Mouse (Mus musculus) myocyte (in vitro differentiated cells): ENCODE measurements around the gene Arrb2. TPM values are rescaled to one million over a fixed set of nuclear protein-coding genes. Genes with fewer than 3 reads are reported as not detected.

Source experiments
- H3K27me3 ChIP-seq: one replicate; pipeline ENCODE4 v1.6.1; 2011; ENCODE audit not compliant: control insufficient read depth, insufficient read depth, insufficient read length
- H3K36me3 ChIP-seq: one replicate; pipeline ENCODE4 v1.6.1; 2011; ENCODE audit not compliant: control insufficient read depth, insufficient read depth
- H3K4me2 ChIP-seq: one replicate; pipeline ENCODE4 v1.6.1; 2011; ENCODE audit warnings: low read depth, control low read depth
- H3K4me3 ChIP-seq: one replicate; pipeline ENCODE4 v1.5.1; 2011; ENCODE audit warnings: mild to moderate bottlenecking, control low read depth, moderate library complexity
- H3K79me2 ChIP-seq: one replicate; pipeline ENCODE4 v1.6.1; 2011; ENCODE audit not compliant: control insufficient read depth, insufficient read depth
- H3ac ChIP-seq: one replicate; pipeline ENCODE4 v1.6.1; 2011; ENCODE audit not compliant: control insufficient read depth, insufficient read length
- CEBPB ChIP-seq: IDR thresholded peaks from 2 replicates; pipeline ENCODE4 v1.6.1; 2011; ENCODE audit warnings: mild to moderate bottlenecking, moderate library complexity; ENCODE audit not compliant: poor library complexity, insufficient read depth, severe bottlenecking
- E2F4 ChIP-seq: IDR thresholded peaks from one replicate; pipeline ENCODE4 v1.6.1; 2011; ENCODE audit warnings: mild to moderate bottlenecking, control low read depth, moderate library complexity; ENCODE audit not compliant: insufficient read depth
- MAX ChIP-seq: IDR thresholded peaks from one replicate; pipeline ENCODE4 v1.6.1; 2011; ENCODE audit warnings: low read depth, mild to moderate bottlenecking, control low read depth
- MYOD1 ChIP-seq, 3 experiments: IDR thresholded peaks; one replicate each; pipeline ENCODE4 v1.6.1; 2011; ENCODE audit warnings: control low read depth in 2 of 3, low read depth in 2 of 3, mild to moderate bottlenecking in 2 of 3, moderate library complexity in 1 of 3; ENCODE audit not compliant: insufficient read length in 2 of 3, control insufficient read depth in 1 of 3
- MYOG ChIP-seq, 3 experiments: IDR thresholded peaks; one replicate each; pipeline ENCODE4 v1.6.1; 2011; ENCODE audit warnings: control low read depth in 2 of 3, low read depth in 2 of 3, mild to moderate bottlenecking in 2 of 3; ENCODE audit not compliant: insufficient read length in 2 of 3, control insufficient read depth in 1 of 3, insufficient read depth in 1 of 3
- POLR2A ChIP-seq: IDR thresholded peaks from one replicate; pipeline ENCODE4 v1.6.1; 2011; ENCODE audit warnings: low read depth, mild to moderate bottlenecking, control low read depth, moderate library complexity; ENCODE audit not compliant: insufficient read length
- POLR2AphosphoS2 ChIP-seq: IDR thresholded peaks from one replicate; pipeline ENCODE4 v1.6.1; 2011; ENCODE audit warnings: low read depth, control low read depth; ENCODE audit not compliant: insufficient read length
- REST ChIP-seq: IDR thresholded peaks from one replicate; pipeline ENCODE4 v1.6.1; 2011; ENCODE audit warnings: mild to moderate bottlenecking, control low read depth, moderate library complexity; ENCODE audit not compliant: insufficient read depth, insufficient read length
- SRF ChIP-seq: IDR thresholded peaks from one replicate; pipeline ENCODE4 v1.6.1; 2011; ENCODE audit warnings: low read depth; ENCODE audit not compliant: control insufficient read depth, insufficient read length
- TCF12 ChIP-seq: IDR thresholded peaks from one replicate; pipeline ENCODE4 v1.6.1; 2011; ENCODE audit warnings: mild to moderate bottlenecking, control low read depth; ENCODE audit not compliant: poor library complexity, insufficient read depth, severe bottlenecking
- TCF3 ChIP-seq: IDR thresholded peaks from one replicate; pipeline ENCODE4 v1.6.1; 2011; ENCODE audit warnings: low read depth, control low read depth; ENCODE audit not compliant: insufficient read length
- USF1 ChIP-seq: IDR thresholded peaks from one replicate; pipeline ENCODE4 v1.6.1; 2011; ENCODE audit warnings: low read depth, mild to moderate bottlenecking, control low read depth, moderate library complexity
- polyA plus RNA-seq: library from polyadenylated mRNA; unstranded; fragments of >200 nt; fragmentation: generic; extraction: Trizol; gene quantifications from one replicate; pipeline ENCODE4 v1.2.1, GENCODE M21; 2012; ENCODE audit warnings: missing spikeins

Gene Arrb2
- polyA plus RNA-seq, result 20.1 TPM

- Histone ChIP-seq H3K4me3 (peak within 1 kb of the TSS; percentile 45), H3K4me2 (peak within 1 kb of the TSS; percentile 78), H3ac (peak within 1 kb of the TSS; percentile 54), H3K27me3 (no peaks in the 10 kb centered on the region), H3K36me3 (no peaks in the 10 kb centered on the region), H3K79me2 (peaks cover 13% of the 10 kb centered on the region)
- peak; percentile 32 for TF ChIP-seq USF1
- no peak for TF ChIP-seq MAX
- TF ChIP-seq TCF12, result no peak
- peak in 2 of 3 experiments; percentile 57 to 76 for TF ChIP-seq MYOG (IDR thresholded peaks at IDR 0.05; ENCODE audit: control insufficient read depth in 1 of 3, insufficient read depth in 1 of 3, insufficient read length in 2 of 3, low read depth in 2 of 3)
- TF ChIP-seq REST, result peak; percentile 5
- TF ChIP-seq E2F4, result peak; percentile 14
- peak in 2 of 3 experiments; percentile 39 to 75 for TF ChIP-seq MYOD1 (IDR thresholded peaks at IDR 0.05; ENCODE audit: control insufficient read depth in 1 of 3, insufficient read length in 2 of 3, low read depth in 2 of 3)
- no peak for TF ChIP-seq CEBPB
- peak; percentile 87 for TF ChIP-seq POLR2AphosphoS2
- peak; percentile 30 for TF ChIP-seq SRF
- TF ChIP-seq POLR2A, result peak; percentile 86
- TF ChIP-seq TCF3, result no peak
Observed at GRCm38 (mm10) chr11:70432048-70432894, at the start of gene Arrb2. Gene Arrb2, plus strand, starts transcription at chr11:70432635.

- Histone ChIP-seq H3K27me3 (no peaks in the 10 kb centered on the region), H3K4me2 (no peak overlapping the region)
- TF ChIP-seq CEBPB (no peak), E2F4 (no peak), MYOG (IDR thresholded peaks at IDR 0.05; ENCODE audit: control insufficient read depth in 1 of 3, insufficient read depth in 1 of 3, insufficient read length in 2 of 3, low read depth in 2 of 3) (no peak), REST (no peak), SRF (no peak), MYOD1 (IDR thresholded peaks at IDR 0.05; ENCODE audit: control insufficient read depth in 1 of 3, insufficient read length in 2 of 3, low read depth in 2 of 3) (no peak), MAX (no peak), TCF12 (no peak), POLR2A (no peak), TCF3 (no peak), USF1 (no peak), POLR2AphosphoS2 (no peak)
Observed at GRCm38 (mm10) chr11:70384136-70384535, 48.3 kb upstream of the Arrb2 start.

GRCm38 (mm10) chr11:70387436-70387835 is 45.0 kb upstream of the Arrb2 start:
- Histone ChIP-seq H3K27me3 (no peaks in the 10 kb centered on the region), H3K36me3 (peaks cover 14% of the 10 kb centered on the region), H3ac (no peak overlapping the region), H3K79me2 (no peaks in the 10 kb centered on the region), H3K4me2 (no peak overlapping the region), H3K4me3 (no peak overlapping the region)
- TF ChIP-seq MYOD1 (IDR thresholded peaks at IDR 0.05; ENCODE audit: control insufficient read depth in 1 of 3, insufficient read length in 2 of 3, low read depth in 2 of 3) (no peak), USF1 (no peak), POLR2AphosphoS2 (no peak), SRF (no peak), TCF3 (no peak), E2F4 (no peak), POLR2A (no peak), TCF12 (no peak), CEBPB (no peak), REST (no peak), MYOG (IDR thresholded peaks at IDR 0.05; ENCODE audit: control insufficient read depth in 1 of 3, insufficient read depth in 1 of 3, insufficient read length in 2 of 3, low read depth in 2 of 3) (no peak)

More at GRCm38 (mm10) chr11:70384136-70384535, 48.3 kb upstream of the Arrb2 start:
- Histone ChIP-seq H3K4me3 (no peak overlapping the region), H3K79me2 (no peaks in the 10 kb centered on the region), H3K36me3 (no peaks in the 10 kb centered on the region), H3ac (no peak overlapping the region)

- Histone ChIP-seq H3K4me3 (no peak overlapping the region), H3K79me2 (no peaks in the 10 kb centered on the region), H3K4me2 (no peak overlapping the region), H3ac (no peak overlapping the region), H3K27me3 (no peaks in the 10 kb centered on the region), H3K36me3 (peaks cover 16% of the 10 kb centered on the region)
- TF ChIP-seq MYOG (IDR thresholded peaks at IDR 0.05; ENCODE audit: control insufficient read depth in 1 of 3, insufficient read depth in 1 of 3, insufficient read length in 2 of 3, low read depth in 2 of 3), result no peak
- no peak for TF ChIP-seq CEBPB
- no peak for TF ChIP-seq POLR2A
- no peak for TF ChIP-seq MYOD1 (IDR thresholded peaks at IDR 0.05; ENCODE audit: control insufficient read depth in 1 of 3, insufficient read length in 2 of 3, low read depth in 2 of 3)
- no peak for TF ChIP-seq E2F4
- no peak for TF ChIP-seq TCF12
- TF ChIP-seq USF1, result no peak
- no peak for TF ChIP-seq SRF
- TF ChIP-seq TCF3, result no peak
- TF ChIP-seq REST, result no peak
- no peak for TF ChIP-seq POLR2AphosphoS2
- no peak for TF ChIP-seq MAX
Observed at GRCm38 (mm10) chr11:70389421-70389820, 43.0 kb upstream of the Arrb2 start.
